Mouse (Mus musculus) forebrain, embryonic 13.5 days (tissue): ENCODE measurements around the gene Gfi1b. TPM values are rescaled to one million over a fixed set of nuclear protein-coding genes. Genes with fewer than 3 reads are reported as not detected.
A peak's percentile ranks its signal among the peaks of the same experiment; 100 is the strongest.

Experiments
- ATAC-seq: fragments of 200-750 bp; cut with Nextera tagmentation; 2 replicates; pipeline ENCODE4 v1.8.0; 2017
- H3K27ac ChIP-seq: fragments of 300-500 bp; sonication (generic); 2 replicates; pipeline ENCODE4 v1.5.1; 2015; ENCODE audit warnings: inconsistent platforms, mild to moderate bottlenecking, moderate library complexity
- H3K27me3 ChIP-seq: fragments of 300-500 bp; sonication (generic); 2 replicates; pipeline ENCODE4 v1.6.1; 2015; ENCODE audit warnings: mild to moderate bottlenecking, inconsistent platforms
- H3K36me3 ChIP-seq: fragments of 300-500 bp; sonication (generic); 2 replicates; pipeline ENCODE4 v1.6.1; 2015; ENCODE audit warnings: mild to moderate bottlenecking, inconsistent platforms; ENCODE audit not compliant: poor library complexity, severe bottlenecking
- H3K4me1 ChIP-seq: fragments of 300-500 bp; sonication (generic); 2 replicates; pipeline ENCODE4 v1.6.1; 2015; ENCODE audit warnings: inconsistent platforms
- H3K4me2 ChIP-seq: fragments of 300-500 bp; sonication (generic); 2 replicates; pipeline ENCODE4 v1.6.1; 2015; ENCODE audit warnings: inconsistent platforms, mild to moderate bottlenecking, moderate library complexity
- H3K4me3 ChIP-seq: fragments of 300-500 bp; sonication (generic); 2 replicates; pipeline ENCODE4 v1.5.1; 2015; ENCODE audit warnings: mild to moderate bottlenecking, inconsistent platforms
- H3K9ac ChIP-seq: fragments of 300-500 bp; sonication (generic); 2 replicates; pipeline ENCODE4 v1.6.1; 2015; ENCODE audit warnings: mild to moderate bottlenecking, inconsistent platforms
- H3K9me3 ChIP-seq: fragments of 300-500 bp; sonication (generic); replicated peaks from 2 replicates; pipeline ENCODE4 v1.6.1; 2016; ENCODE audit warnings: inconsistent platforms
- WGBS: fragments of 180-500 bp; shearing (Covaris S2); methylation state at CpG from one replicate; pipeline ENCODE4 v1.1.7; 2015; 5-methylcytosine and 5-hydroxymethylcytosine counted together
- polyA plus RNA-seq: library from polyadenylated mRNA; unstranded; fragments of >200 nt; fragmentation: Nextera tagmentation; extraction: Ambion mirVana; gene quantifications from 2 replicates; pipeline ENCODE4 v1.2.1, GENCODE M21; 2015

Gene Gfi1b
- polyA plus RNA-seq, 1 experiment from 2014 or later, result 0.19 TPM

GRCm38 (mm10) chr2:28592809-28593208, 29.0 kb downstream of the Gfi1b start:
- peaks cover 16% of the 10 kb centered on the region; the same call in 1 of the 2 replicates for H3K27me3 ChIP-seq
- H3K4me1 ChIP-seq, result no peaks in the 10 kb centered on the region
- no peak overlapping the region for H3K4me2 ChIP-seq
- H3K36me3 ChIP-seq, result no peaks in the 10 kb centered on the region
- no peaks in the 10 kb centered on the region for H3K9me3 ChIP-seq
- WGBS, result 9% methylated on average over 15 of the region's 15 CpGs
- H3K27ac ChIP-seq, result no peak overlapping the region
- H3K9ac ChIP-seq, result no peak overlapping the region
- no peak overlapping the region for H3K4me3 ChIP-seq
- ATAC-seq, result no peak

- H3K4me1 ChIP-seq, result no peaks in the 10 kb centered on the region
- no peak overlapping the region for H3K4me2 ChIP-seq
- H3K9me3 ChIP-seq, result no peaks in the 10 kb centered on the region
- H3K4me3 ChIP-seq, result no peak overlapping the region
- peaks cover 16% of the 10 kb centered on the region; the same call in 1 of the 2 replicates for H3K27me3 ChIP-seq
- H3K27ac ChIP-seq, result no peak overlapping the region
- 78% methylated on average over 2 of the region's 2 CpGs for WGBS
- ATAC-seq, result no peak
- no peaks in the 10 kb centered on the region for H3K36me3 ChIP-seq
- no peak overlapping the region for H3K9ac ChIP-seq
These were observed 30.3 kb downstream of the Gfi1b start for GRCm38 (mm10) chr2:28591479-28591878.

DNA sequence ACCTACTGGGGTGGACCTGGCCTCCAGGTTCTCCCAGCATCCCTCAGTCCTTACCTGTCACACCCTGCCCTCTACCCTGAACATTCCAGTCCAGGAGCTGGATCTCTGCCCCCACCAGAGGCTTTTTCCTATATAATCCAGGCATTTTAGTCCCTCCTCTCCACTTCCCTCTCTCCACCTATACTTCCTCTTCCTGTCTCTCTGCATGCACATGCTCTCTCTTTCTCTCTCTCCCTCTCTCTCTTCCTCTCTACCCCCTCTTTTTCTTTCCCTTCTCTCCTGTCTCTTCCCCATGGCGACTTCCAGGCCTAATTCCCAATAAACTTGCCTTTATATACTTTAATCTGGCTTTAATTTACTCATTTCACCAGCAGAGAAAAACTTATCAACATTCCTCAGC, 33.2 kb downstream of the Gfi1b start:
- Histone ChIP-seq H3K36me3 (no peaks in the 10 kb centered on the region), H3K4me1 (peaks cover 4% of the 10 kb centered on the region; the same call in 1 of the 2 replicates), H3K9ac (no peak overlapping the region), H3K4me2 (no peak overlapping the region), H3K27me3 (peaks cover 15% of the 10 kb centered on the region; the same call in 1 of the 2 replicates), H3K27ac (no peak overlapping the region), H3K9me3 (no peaks in the 10 kb centered on the region), H3K4me3 (no peak overlapping the region)
- no peak for ATAC-seq
- 44% methylated on average over 1 of the region's 1 CpGs for WGBS

DNA sequence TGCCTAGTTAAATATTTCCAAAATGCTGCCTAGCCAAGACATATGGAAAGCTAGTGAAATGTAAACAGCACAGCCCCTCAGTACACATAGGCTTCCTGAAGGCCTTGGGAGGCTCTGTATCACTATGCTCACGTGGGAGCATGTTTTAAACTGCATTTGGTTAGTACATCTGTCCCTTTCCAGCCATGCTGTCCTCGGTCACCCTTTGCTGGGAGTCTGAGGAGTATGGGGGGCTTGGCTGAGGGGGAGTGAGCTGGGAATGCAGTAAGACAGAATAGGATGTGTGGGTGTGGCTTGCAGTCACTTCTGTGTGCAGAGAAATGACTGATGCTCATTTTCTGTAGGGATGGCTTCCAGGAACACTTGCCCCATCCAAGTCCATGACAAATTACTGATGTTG, 36.1 kb downstream of the Gfi1b start:
- Histone ChIP-seq H3K9me3 (no peaks in the 10 kb centered on the region), H3K4me3 (no peak overlapping the region), H3K4me1 (peaks cover 25% of the 10 kb centered on the region), H3K4me2 (no peak overlapping the region), H3K27ac (no peak overlapping the region), H3K9ac (no peak overlapping the region), H3K36me3 (peaks cover 5% of the 10 kb centered on the region; the same call in 1 of the 2 replicates), H3K27me3 (peaks cover 8% of the 10 kb centered on the region; the same call in 1 of the 2 replicates)
- 48% methylated on average over 2 of the region's 2 CpGs for WGBS
- no peak for ATAC-seq

- Histone ChIP-seq H3K36me3 (peaks cover 8% of the 10 kb centered on the region; the same call in 1 of the 2 replicates), H3K9ac (no peak overlapping the region), H3K4me2 (no peak overlapping the region), H3K27ac (no peak overlapping the region), H3K9me3 (no peaks in the 10 kb centered on the region), H3K4me1 (peaks cover 28% of the 10 kb centered on the region), H3K4me3 (no peak overlapping the region), H3K27me3 (0 out of 2 replicates have a peak, but pooled peaks cover 3% of the 10 kb centered on the region)
- WGBS, result 18% methylated on average over 6 of the region's 6 CpGs
- ATAC-seq, result no peak
These were observed 36.7 kb downstream of the Gfi1b start for GRCm38 (mm10) chr2:28585043-28585571.

- peaks cover 21% of the 10 kb centered on the region for H3K36me3 ChIP-seq
- no peak for ATAC-seq
- peak within 1 kb of the TSS; percentile 69 for H3K4me3 ChIP-seq
- H3K4me2 ChIP-seq, result peak within 1 kb of the TSS; percentile 75
- no peaks in the 10 kb centered on the region for H3K9me3 ChIP-seq
- peaks cover 28% of the 10 kb centered on the region for H3K4me1 ChIP-seq
- 0 out of 2 replicates have a peak, but pooled peaks cover 2% of the 10 kb centered on the region for H3K27me3 ChIP-seq
- 78% methylated on average over 9 of the region's 9 CpGs for WGBS
- peak within 1 kb of the TSS; percentile 77 for H3K9ac ChIP-seq
- H3K27ac ChIP-seq, result peak within 1 kb of the TSS; percentile 87
These were observed 38.1 kb downstream of the Gfi1b start, which contains the start of gene Gtf3c5 for GRCm38 (mm10) chr2:28583651-28584050. Gene Gtf3c5 (minus strand): TSS chr2:28583751.

DNA sequence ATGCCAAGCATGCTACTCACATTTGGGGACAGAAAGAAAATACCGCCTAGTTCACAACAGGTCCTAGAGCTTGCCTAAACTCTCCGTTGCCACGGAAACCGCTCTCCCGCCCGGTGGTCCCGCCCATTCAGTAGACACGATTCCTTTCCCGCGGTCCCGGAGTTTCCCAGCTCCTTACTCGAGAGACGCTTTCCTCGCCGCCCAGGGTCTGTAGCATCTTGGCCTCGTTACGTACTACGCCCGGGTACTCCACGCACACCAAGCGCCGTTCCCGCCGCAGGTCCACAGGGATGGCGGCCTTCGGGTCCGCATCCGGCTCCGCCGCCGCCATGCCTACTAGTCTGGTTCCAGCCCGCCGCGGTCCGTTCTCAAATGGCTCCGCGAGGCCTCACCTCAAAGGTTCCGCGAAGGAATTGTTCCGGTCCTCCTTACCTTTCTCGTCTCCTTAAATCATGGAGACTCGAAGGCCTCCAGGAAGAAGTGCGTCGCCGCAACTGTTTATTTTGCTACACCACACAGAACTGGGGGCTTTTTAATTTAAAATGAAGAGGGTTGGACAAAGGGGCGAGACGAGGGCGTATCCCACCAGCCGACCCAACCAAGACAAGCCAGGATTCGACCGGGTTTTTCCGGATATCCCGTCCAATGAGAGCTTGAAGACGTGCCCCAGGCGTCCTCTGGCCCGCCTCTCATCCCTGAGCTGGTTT, 39.0 kb downstream of the Gfi1b start:
- peak overlapping the region; percentile 87 for H3K27ac ChIP-seq
- no peaks in the 10 kb centered on the region for H3K9me3 ChIP-seq
- peak overlapping the region; percentile 69 for H3K4me3 ChIP-seq
- H3K9ac ChIP-seq, result peak overlapping the region; percentile 77
- H3K4me1 ChIP-seq, result peaks cover 28% of the 10 kb centered on the region
- H3K27me3 ChIP-seq, result 0 out of 2 replicates have a peak, but pooled peaks cover 2% of the 10 kb centered on the region
- peaks cover 30% of the 10 kb centered on the region for H3K36me3 ChIP-seq
- under 1% methylated on average over 56 of the region's 56 CpGs for WGBS
- peak; percentile 95 for ATAC-seq
- peak overlapping the region; percentile 75 for H3K4me2 ChIP-seq

DNA sequence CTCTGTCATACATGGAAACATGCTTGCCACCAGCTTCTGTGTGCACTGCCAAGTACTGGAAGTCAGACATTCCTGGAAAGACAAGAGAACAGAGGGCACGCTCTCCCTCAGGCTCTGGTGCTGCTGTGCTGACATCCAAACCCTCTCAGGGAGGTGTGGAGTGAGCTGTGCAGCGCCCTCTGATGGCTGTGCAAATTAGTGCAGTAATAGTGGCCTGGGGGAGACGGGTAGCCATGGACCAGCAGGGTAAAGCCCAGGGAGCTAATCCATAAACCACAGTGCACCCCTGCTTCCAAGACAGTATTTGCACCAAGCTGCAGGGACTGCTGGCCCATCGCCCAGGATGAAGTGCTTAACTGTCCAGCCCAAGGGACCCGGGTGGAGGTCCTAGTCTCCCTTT, 43.8 kb downstream of the Gfi1b start:
- Histone ChIP-seq H3K9ac (no peak overlapping the region), H3K27me3 (no peaks in the 10 kb centered on the region), H3K27ac (no peak overlapping the region), H3K4me2 (no peak overlapping the region), H3K9me3 (no peaks in the 10 kb centered on the region), H3K4me3 (no peak overlapping the region), H3K4me1 (peaks cover 20% of the 10 kb centered on the region), H3K36me3 (peaks cover 77% of the 10 kb centered on the region)
- ATAC-seq, result no peak
- 69% methylated on average over 5 of the region's 5 CpGs for WGBS

DNA sequence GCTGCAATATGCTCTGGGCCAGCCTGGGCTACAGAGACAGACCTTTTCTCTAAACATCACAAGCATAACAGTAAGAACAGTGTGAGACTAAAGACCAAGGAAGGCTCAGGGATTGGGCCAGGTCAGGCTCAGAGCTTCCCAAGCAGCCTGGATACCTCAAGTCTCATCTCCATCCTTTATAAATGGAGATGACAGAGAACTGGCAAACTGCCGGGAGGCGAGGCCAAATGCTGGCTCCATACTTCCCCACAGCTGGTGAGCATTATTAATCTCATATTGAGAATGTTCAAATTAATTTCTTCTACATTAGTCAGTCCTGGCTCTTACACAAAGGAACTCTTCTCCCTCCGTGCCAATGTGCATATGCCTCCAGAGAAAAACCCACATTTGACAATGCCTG, 45.0 kb downstream of the Gfi1b start:
- ATAC-seq, result no peak
- no peak overlapping the region for H3K9ac ChIP-seq
- H3K4me2 ChIP-seq, result no peak overlapping the region
- WGBS, result 90% methylated on average over 3 of the region's 3 CpGs
- no peaks in the 10 kb centered on the region for H3K27me3 ChIP-seq
- H3K4me1 ChIP-seq, result peaks cover 14% of the 10 kb centered on the region
- no peak overlapping the region for H3K4me3 ChIP-seq
- H3K9me3 ChIP-seq, result no peaks in the 10 kb centered on the region
- peaks cover 89% of the 10 kb centered on the region for H3K36me3 ChIP-seq
- H3K27ac ChIP-seq, result no peak overlapping the region

DNA sequence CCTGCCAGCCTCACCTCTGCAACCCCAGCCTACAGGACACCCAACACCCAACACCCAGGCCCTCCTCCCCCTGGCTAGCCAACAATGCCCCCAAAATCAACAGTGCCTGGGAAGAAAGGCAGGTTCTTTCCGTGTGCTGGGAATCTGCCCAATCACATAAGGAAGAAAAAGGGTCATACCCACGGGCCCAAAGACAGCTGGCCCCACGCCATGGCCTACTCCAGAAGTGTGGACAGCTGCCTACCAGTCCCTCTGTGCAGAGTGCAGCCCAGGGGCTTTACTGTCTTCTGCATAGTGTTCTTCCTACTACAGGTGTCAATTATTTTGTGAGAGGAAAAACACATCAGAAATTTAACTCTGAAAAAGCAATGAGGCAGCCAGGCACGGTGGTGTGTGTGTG, 46.4 kb downstream of the Gfi1b start:
- Histone ChIP-seq H3K9me3 (no peaks in the 10 kb centered on the region), H3K4me1 (no peaks in the 10 kb centered on the region), H3K27ac (no peak overlapping the region), H3K4me3 (no peak overlapping the region), H3K27me3 (no peaks in the 10 kb centered on the region), H3K36me3 (peaks cover 96% of the 10 kb centered on the region), H3K9ac (no peak overlapping the region), H3K4me2 (no peak overlapping the region)
- 85% methylated on average over 4 of the region's 4 CpGs for WGBS
- no peak for ATAC-seq

DNA sequence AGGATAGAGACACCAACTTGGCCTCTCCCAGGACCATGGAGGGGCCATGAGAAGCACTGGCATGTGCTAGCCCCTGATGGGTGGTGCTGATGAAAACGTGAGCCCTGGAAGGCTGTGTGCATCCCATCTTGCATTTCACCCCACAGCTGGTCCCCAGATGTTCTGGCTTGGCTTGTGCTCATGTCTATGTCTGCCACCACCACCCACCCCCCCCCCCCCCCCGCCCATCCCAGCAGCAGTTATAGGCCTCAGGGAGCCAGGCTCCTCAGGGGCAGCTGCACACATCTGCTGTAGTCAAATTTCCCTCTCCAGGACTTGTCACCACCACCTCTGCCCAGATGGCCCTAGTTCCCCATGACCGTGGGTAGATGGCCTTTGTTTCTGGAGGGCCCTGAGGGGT, 51.9 kb downstream of the Gfi1b start:
- H3K36me3 ChIP-seq, result peaks cover 99% of the 10 kb centered on the region

DNA sequence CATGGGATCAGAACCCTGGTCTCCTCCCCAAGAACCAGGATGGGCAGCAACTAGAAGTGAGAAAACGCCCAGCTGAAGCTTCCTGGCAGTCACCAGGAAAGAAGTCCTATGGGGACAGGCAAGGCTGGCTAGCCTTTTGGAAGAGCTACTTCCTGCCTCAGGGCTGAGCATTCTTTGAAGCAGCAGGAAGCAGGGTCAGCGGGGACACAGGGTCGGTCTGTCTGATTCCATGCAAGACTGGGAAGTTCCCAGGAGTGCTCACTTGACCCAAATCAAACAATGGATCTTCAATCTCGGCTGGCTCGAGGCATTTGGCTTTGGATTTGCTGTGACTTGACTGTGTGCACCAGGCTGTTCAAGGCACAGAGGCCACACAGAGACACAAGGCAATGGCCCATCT, 55.2 kb downstream of the Gfi1b start:
- Histone ChIP-seq H3K9me3 (no peaks in the 10 kb centered on the region), H3K27ac (no peak overlapping the region; the same call in 1 of the 2 replicates), H3K4me2 (no peak overlapping the region), H3K4me3 (no peak overlapping the region), H3K4me1 (no peaks in the 10 kb centered on the region), H3K27me3 (no peaks in the 10 kb centered on the region), H3K9ac (no peak overlapping the region), H3K36me3 (peaks cover 71% of the 10 kb centered on the region)
- 75% methylated on average over 5 of the region's 5 CpGs for WGBS
- no peak for ATAC-seq

More for the DNA sequence above, 51.9 kb downstream of the Gfi1b start:
- Histone ChIP-seq H3K9ac (no peak overlapping the region), H3K27ac (no peak overlapping the region), H3K9me3 (no peaks in the 10 kb centered on the region), H3K4me1 (no peaks in the 10 kb centered on the region), H3K4me2 (no peak overlapping the region), H3K27me3 (no peaks in the 10 kb centered on the region), H3K4me3 (no peak overlapping the region)
- 85% methylated on average over 2 of the region's 3 CpGs for WGBS
- ATAC-seq, result no peak
